Mouse (Mus musculus) layer of hippocampus, adult 2 months (tissue): ENCODE measurements around the gene Ppard. TPM values are rescaled to one million over a fixed set of nuclear protein-coding genes. Genes with fewer than 3 reads are reported as not detected.

Experiments used
- DNase-seq, 2 experiments: peaks; one replicate each; pipeline ENCODE4 v3.0.0; 2022; ENCODE audit warnings: low spot score in 2 of 2
- H3K27ac ChIP-seq: fragments of 200-600 bp; 2 replicates; pipeline ENCODE4 v1.8.1; 2022
- H3K4me3 ChIP-seq: fragments of 200-600 bp; 2 replicates; pipeline ENCODE4 v1.8.1; 2022; ENCODE audit warnings: mild to moderate bottlenecking
- CTCF ChIP-seq: fragments of 200-600 bp; conservative IDR thresholded peaks from 2 replicates; pipeline ENCODE4 v1.8.1; 2022; ENCODE audit warnings: antibody characterized with exemption, mild to moderate bottlenecking, moderate library complexity
- total RNA-seq, 2 experiments: library from RNA; stranded (reverse); gene quantifications; 2 replicates each; pipeline ENCODE4 v1.2.3; 2021

The Ppard gene
- total RNA-seq, 2 experiments from 2014 or later: 22.1 to 23.0 TPM

- Histone ChIP-seq H3K27ac (no peak overlapping the region), H3K4me3 (no peak overlapping the region)
- DNase-seq: no peak
- TF ChIP-seq CTCF: no peak
Observed at GRCm38 (mm10) chr17:28286964-28287363, 54.5 kb downstream of the Ppard start.

GRCm38 (mm10) chr17:28287578-28287977 lies 55.1 kb downstream of the Ppard start:
- H3K27ac ChIP-seq: no peak overlapping the region
- TF ChIP-seq CTCF: no peak
- DNase-seq: no peak
- H3K4me3 ChIP-seq: no peak overlapping the region

- TF ChIP-seq CTCF: peak; percentile 59
- DNase-seq: no peak
- no peak overlapping the region for H3K27ac ChIP-seq
- H3K4me3 ChIP-seq: no peak overlapping the region
Observed at GRCm38 (mm10) chr17:28287980-28288379, 55.5 kb downstream of the Ppard start.

DNA sequence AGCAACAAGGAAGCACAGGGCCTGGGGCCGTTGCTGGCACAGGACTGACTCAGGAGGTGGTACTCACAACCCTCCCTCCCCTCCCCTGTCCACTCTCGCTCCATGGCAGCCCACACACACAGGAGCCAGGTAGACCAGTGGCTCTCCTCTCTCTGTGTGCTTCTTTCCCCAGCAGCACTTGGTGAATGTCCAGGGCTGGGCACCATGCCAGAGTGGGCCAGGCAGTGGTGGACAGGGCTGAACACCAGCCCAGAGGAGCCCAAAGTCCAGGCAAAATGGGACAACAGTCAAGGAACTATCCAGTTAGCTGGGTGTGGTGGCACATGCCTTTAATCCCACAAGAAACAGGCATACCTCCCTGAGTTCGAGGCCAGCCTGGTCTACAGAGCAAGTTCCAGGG lies 57.8 kb downstream of the Ppard start:
- Histone ChIP-seq H3K27ac (no peak overlapping the region), H3K4me3 (no peak overlapping the region)
- peak in 1 of 2 experiments; percentile 29 for DNase-seq
- no peak for TF ChIP-seq CTCF

- no peak overlapping the region for H3K4me3 ChIP-seq
- no peak overlapping the region for H3K27ac ChIP-seq
- no peak for TF ChIP-seq CTCF
- no peak for DNase-seq
Observed at GRCm38 (mm10) chr17:28290671-28291070, 58.2 kb downstream of the Ppard start.

DNA sequence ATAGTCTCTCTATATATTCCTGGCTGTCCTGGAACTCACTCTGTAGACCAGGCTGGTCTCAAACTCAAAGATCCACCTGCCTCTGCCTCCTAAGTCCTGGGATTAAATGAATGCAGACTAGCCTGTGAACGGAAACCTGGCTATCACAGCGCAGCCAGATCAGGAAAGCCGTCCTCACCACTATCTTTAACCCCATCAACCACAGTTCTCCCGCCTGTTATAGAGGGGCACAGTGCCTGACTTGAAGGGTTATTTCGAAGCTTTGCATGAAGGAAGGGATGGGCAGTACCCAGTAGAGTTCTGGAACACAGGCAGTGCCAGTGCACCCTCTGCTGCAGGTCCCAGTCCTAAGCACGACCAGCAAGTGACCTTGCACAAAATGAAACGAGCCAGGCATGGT lies 58.8 kb downstream of the Ppard start:
- Histone ChIP-seq H3K27ac (no peak overlapping the region), H3K4me3 (no peak overlapping the region)
- no peak for TF ChIP-seq CTCF
- DNase-seq: no peak

DNA sequence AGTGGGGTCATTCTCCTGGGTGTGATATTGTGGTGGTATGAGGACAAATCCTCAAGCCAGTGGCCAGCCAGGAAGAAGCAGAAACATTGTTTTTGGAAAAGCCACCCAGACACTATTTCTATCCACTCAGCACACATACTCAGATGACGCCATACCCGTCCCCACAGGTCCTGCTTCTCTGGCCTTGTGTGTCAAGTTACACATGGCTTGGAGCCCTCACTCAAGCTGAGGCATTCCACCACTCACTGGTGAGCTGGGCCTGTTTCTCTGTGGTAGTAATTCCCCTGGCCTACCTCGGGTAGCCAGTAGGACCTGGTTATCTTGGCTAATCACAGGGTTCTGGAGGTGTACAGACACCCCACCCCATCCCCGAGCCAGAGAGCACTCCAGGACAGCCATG lies 61.2 kb downstream of the Ppard start:
- Histone ChIP-seq H3K4me3 (no peak overlapping the region), H3K27ac (peak overlapping the region; percentile 46)
- no peak for DNase-seq
- TF ChIP-seq CTCF: no peak

- no peak for TF ChIP-seq CTCF
- peak overlapping the region; percentile 57; the same call in 1 of the 2 replicates for H3K27ac ChIP-seq
- H3K4me3 ChIP-seq: no peak overlapping the region
- no peak for DNase-seq
Observed at GRCm38 (mm10) chr17:28294449-28295333, 62.2 kb downstream of the Ppard start.

DNA sequence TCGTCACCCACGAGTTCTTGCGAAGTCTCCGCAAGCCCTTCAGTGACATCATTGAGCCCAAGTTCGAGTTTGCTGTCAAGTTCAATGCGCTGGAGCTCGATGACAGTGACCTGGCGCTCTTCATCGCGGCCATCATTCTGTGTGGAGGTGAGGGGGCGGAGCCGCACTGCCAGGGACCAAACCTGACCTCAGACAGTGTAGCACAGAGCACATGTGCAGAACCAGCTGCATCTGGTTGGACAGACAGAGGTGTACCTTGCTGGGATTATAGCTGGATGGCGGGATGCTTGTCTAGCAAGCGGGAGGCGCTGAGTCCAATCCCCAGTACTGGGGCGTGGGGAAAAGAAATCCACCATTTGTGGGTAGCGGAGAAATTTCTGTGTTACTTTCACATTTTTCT lies 66.4 kb downstream of the Ppard start:
- DNase-seq: no peak
- Histone ChIP-seq H3K27ac (no peak overlapping the region), H3K4me3 (no peak overlapping the region)
- no peak for TF ChIP-seq CTCF

GRCm38 (mm10) chr17:28299669-28300320 lies 67.3 kb downstream of the Ppard start:
- no peak for DNase-seq
- Histone ChIP-seq H3K4me3 (no peak overlapping the region), H3K27ac (no peak overlapping the region)
- TF ChIP-seq CTCF: no peak

GRCm38 (mm10) chr17:28300323-28300722 lies 67.8 kb downstream of the Ppard start:
- H3K4me3 ChIP-seq: no peak overlapping the region
- H3K27ac ChIP-seq: no peak overlapping the region
- no peak for DNase-seq
- no peak for TF ChIP-seq CTCF

- Histone ChIP-seq H3K4me3 (no peak overlapping the region), H3K27ac (no peak overlapping the region)
- TF ChIP-seq CTCF: no peak
- no peak for DNase-seq
Observed at GRCm38 (mm10) chr17:28300850-28301249, 68.3 kb downstream of the Ppard start.

DNA sequence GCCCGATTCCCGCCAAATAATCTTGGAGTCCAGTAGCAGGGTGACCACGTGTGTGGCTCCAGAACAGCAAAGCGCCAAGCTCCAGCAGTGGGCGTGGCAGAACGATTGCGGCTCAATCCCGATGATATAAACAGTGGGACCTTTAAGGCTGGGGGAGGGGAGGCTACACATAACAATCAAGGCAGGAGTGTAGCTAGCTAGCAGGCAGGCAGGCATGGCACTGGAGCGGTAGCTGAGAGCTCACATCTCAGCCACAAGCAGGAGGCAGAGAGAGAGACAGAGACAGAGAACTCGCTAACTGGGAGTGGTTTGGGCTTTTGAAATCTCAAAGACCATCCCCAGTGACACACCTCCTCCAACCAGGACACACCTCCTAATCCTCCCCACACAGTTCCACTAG lies 72.7 kb downstream of the Ppard start:
- no peak for DNase-seq
- no peak for TF ChIP-seq CTCF
- no peak overlapping the region for H3K27ac ChIP-seq
- no peak overlapping the region for H3K4me3 ChIP-seq
